Mouse (Mus musculus): ENCODE results near the gene Ash1l.

GRCm38 (mm10) chr3:89092509-89093090 is 142.2 kb downstream of the Ash1l start:
- TF ChIP-seq ZNF384 (IDR thresholded peaks at IDR 0.05; ENCODE audit: low read depth, low read length) (no peak), ZC3H11A (IDR thresholded peaks at IDR 0.05; ENCODE audit: borderline replicate concordance, low read depth, low read length) (no peak)

Measured in ES-E14 (cell line).